Mouse (Mus musculus): ENCODE measurements around the gene Fmo4.

- TF ChIP-seq POLR2A (IDR thresholded peaks at IDR 0.05; ENCODE audit: borderline replicate concordance, low read depth, low read length): no peak
- TF ChIP-seq CTCF (IDR thresholded peaks at IDR 0.05; ENCODE audit: low read depth, low read length): no peak
Observed at GRCm38 (mm10) chr1:162862328-162862727, 48.6 kb upstream of the Fmo4 start.

Data from bone marrow macrophage, adult 2 months (primary cell).